ENCODE assay signal across 27 mouse cellular contexts in genomic region chr4:131591456-131591855, GRCm38 (mm10).
"Had no signal": no experiment of that assay in that cellular context is flagged by ENCODE, and none has a peak within 500 bp of the region (broad histone marks: within the 10 kb centered on the region; RNA-seq: fewer than 3 reads in every experiment).

No protein-coding gene starts in this region.

- ATAC-seq: forebrain, embryonic 13.5 days; forebrain, embryonic 14.5 days; forebrain, embryonic 15.5 days; forebrain, embryonic 16.5 days; forebrain, postnatal 0 days had no signal

- H3K9me3 ChIP-seq: embryonic facial prominence, embryonic 10.5 days; embryonic facial prominence, embryonic 12.5 days; embryonic facial prominence, embryonic 13.5 days; embryonic facial prominence, embryonic 15.5 days; forebrain, embryonic 10.5 days; forebrain, embryonic 12.5 days; forebrain, embryonic 13.5 days; forebrain, embryonic 15.5 days had no signal

- H3K4me3 ChIP-seq: embryonic facial prominence, embryonic 10.5 days; embryonic facial prominence, embryonic 12.5 days; embryonic facial prominence, embryonic 13.5 days; embryonic facial prominence, embryonic 15.5 days; erythroblast, embryonic 14.5 days; forebrain, embryonic 10.5 days; forebrain, embryonic 12.5 days; forebrain, embryonic 13.5 days; forebrain, embryonic 15.5 days; gastrocnemius, adult 2 months; heart, adult 2 months had no signal

- H3K36me3 ChIP-seq: embryonic facial prominence, embryonic 10.5 days; embryonic facial prominence, embryonic 12.5 days; embryonic facial prominence, embryonic 13.5 days; embryonic facial prominence, embryonic 15.5 days; forebrain, embryonic 10.5 days; forebrain, embryonic 12.5 days; forebrain, embryonic 15.5 days had no signal

- H3K27ac ChIP-seq: embryonic facial prominence, embryonic 10.5 days; embryonic facial prominence, embryonic 12.5 days; embryonic facial prominence, embryonic 13.5 days; embryonic facial prominence, embryonic 15.5 days; forebrain, embryonic 10.5 days; forebrain, embryonic 12.5 days; forebrain, embryonic 13.5 days; forebrain, embryonic 15.5 days; gastrocnemius, adult 2 months; heart, adult 2 months had no signal

- H3K4me1 ChIP-seq: embryonic facial prominence, embryonic 10.5 days; embryonic facial prominence, embryonic 12.5 days; embryonic facial prominence, embryonic 13.5 days; embryonic facial prominence, embryonic 15.5 days; forebrain, embryonic 10.5 days; forebrain, embryonic 12.5 days; forebrain, embryonic 13.5 days; forebrain, embryonic 15.5 days had no signal

- H3K4me2 ChIP-seq: embryonic facial prominence, embryonic 12.5 days; embryonic facial prominence, embryonic 13.5 days; embryonic facial prominence, embryonic 15.5 days; forebrain, embryonic 12.5 days; forebrain, embryonic 13.5 days; forebrain, embryonic 15.5 days had no signal

- H3K9ac ChIP-seq: embryonic facial prominence, embryonic 12.5 days; embryonic facial prominence, embryonic 13.5 days; embryonic facial prominence, embryonic 15.5 days; forebrain, embryonic 12.5 days; forebrain, embryonic 13.5 days; forebrain, embryonic 15.5 days; forebrain, postnatal 0 days had no signal

- DNase-seq: cerebellum, adult 9-10 months; cerebellum, adult 9-11 months; cerebellum, postnatal 10 days; cerebellum, postnatal 14 days; cerebellum, postnatal 25 days; cerebellum, postnatal 36 days; embryo, embryonic 11 days; forebrain, postnatal 0 days; gastrocnemius, adult 2 months; gastrocnemius, postnatal 10 days; gastrocnemius, postnatal 14 days; gastrocnemius, postnatal 25 days; gastrocnemius, postnatal 36 days; heart, adult 11 months; heart, adult 18-20 months; heart, adult 2 months had no signal

- H3K27me3 ChIP-seq: embryonic facial prominence, embryonic 12.5 days; embryonic facial prominence, embryonic 13.5 days; embryonic facial prominence, embryonic 15.5 days had no signal
